Mouse (Mus musculus): ENCODE measurements around the gene Zscan4-ps2. TPM values are rescaled to one million over a fixed set of nuclear protein-coding genes. Genes with fewer than 3 reads are reported as not detected.

Gene Zscan4-ps2
- not detected in 2 replicates for polyA plus RNA-seq (2012; rRNA removed)

GRCm38 (mm10) chr7:11514010-11514409, at the start of gene Zscan4-ps2:
TSS of gene Zscan4-ps2 (plus strand) at chr7:11514310.

Other genes with a start within 250 kb of the Zscan4-ps2 start
- gene Zscan4e, start 203.6 kb upstream of the Zscan4-ps2 start, polyA plus RNA-seq (2012; rRNA removed): not detected in 2 replicates
- gene Zscan4f, start 116.4 kb upstream of the Zscan4-ps2 start, polyA plus RNA-seq (2012; rRNA removed): not detected in 2 replicates
- gene Zscan4-ps3, start 95.0 kb downstream of the Zscan4-ps2 start, polyA plus RNA-seq (2012; rRNA removed): not detected in 2 replicates
- gene Vmn1r72, start 165.8 kb downstream of the Zscan4-ps2 start, polyA plus RNA-seq (2012; rRNA removed): not detected in 2 replicates
- not detected in 2 replicates for gene Vmn1r73, start 216.0 kb downstream of the Zscan4-ps2 start, polyA plus RNA-seq (2012; rRNA removed)

Data from liver, embryonic 18 days (tissue).